Mouse (Mus musculus): ENCODE results near the gene Rpa1.

Gene Rpa1

DNA sequence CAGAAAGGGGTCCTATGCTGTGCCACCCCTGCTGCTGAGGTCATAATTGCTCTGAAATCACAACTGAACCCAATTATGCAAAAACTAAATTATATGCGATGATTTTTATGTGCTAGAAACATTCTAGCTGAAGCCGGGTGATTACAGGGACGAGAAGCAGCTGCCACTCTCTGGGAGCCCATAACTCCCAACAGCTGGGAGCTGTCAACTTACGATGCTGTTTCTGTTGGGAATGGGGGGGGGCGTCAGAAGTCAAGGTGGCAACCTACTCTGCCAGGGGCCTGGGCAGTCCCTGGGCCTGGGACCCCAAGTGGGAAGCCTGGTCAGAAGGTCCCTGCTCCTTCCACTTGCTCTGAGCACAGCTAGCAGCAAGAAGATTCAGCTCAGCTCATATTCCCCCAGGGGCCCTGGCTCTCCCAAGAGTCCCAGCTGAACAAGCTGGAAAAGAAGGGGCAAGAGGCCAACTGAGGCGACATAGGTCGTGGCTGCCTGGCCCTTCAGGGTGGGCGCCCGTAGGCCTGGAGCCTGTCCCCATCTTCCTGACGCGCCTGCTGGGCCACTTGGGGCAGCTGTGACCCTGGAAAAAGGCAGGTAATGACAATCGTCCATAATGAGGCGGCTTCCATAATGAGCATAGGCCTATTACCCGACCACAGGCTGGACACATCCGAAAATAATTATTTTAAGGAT is 84.7 kb downstream of the Rpa1 start:
- peak; percentile 80 for DNase-seq (ENCODE audit: inconsistent ontology term)

DNA sequence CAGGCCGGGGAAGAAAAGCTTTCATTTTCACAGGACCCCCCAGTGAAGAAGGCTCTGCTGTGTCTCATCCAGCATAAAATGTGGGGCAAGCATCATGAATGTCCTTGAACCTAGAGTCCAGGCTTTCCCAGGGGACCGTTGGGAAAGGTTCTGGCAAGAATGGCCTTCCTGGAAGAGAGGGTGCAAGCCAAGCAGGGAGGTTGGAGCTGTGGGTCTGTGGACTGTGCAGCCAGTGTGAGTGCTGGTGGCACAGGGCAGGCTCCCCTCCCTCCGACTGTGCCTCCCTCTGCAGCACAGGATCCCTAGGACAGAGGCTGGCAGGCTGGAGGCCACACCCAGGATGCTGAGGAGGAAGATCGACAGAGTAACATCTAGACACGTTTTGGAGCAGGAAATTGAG is 85.3 kb downstream of the Rpa1 start:
- no peak for DNase-seq (ENCODE audit: inconsistent ontology term)

DNA sequence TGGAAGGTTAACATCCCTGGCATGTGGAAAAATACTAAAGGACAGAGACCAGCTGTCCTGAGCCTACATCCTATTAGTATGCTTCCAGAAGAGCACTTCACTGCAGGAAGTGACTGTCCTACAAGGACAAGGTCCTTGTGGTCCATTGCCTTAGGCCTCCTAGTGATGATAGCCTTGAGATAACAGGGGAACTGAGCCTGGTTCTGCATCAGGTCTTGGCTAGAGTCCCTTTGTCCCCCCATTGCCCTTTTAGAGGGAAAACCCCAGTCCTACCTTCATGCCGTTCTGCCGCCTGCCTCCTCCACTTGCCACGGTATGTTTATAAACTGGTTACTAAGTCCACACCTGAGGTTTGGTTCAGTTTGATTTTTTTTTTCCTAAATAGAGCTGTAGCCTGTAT is 85.9 kb downstream of the Rpa1 start:
- no peak for DNase-seq (ENCODE audit: inconsistent ontology term)

DNA sequence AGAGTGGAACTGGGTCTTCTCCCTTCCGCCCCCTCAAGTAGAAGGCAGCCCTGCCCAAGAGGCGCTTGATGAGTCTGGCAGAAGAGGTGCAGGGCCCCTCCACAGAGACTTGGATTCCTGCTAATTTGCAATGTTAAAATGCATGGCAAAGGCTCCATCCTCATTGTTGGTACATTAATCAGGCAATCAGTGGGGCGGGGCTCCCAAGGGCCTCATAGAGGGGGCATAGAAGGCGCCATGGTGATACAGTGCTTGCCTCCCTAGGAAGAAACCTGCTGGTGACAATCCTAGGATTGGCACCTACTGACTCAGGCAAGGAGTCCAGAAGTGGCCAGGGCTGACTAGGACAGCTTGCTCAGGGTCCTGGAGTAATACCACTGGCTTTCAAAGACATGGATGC is 86.4 kb downstream of the Rpa1 start:
- no peak for DNase-seq (ENCODE audit: inconsistent ontology term)

DNA sequence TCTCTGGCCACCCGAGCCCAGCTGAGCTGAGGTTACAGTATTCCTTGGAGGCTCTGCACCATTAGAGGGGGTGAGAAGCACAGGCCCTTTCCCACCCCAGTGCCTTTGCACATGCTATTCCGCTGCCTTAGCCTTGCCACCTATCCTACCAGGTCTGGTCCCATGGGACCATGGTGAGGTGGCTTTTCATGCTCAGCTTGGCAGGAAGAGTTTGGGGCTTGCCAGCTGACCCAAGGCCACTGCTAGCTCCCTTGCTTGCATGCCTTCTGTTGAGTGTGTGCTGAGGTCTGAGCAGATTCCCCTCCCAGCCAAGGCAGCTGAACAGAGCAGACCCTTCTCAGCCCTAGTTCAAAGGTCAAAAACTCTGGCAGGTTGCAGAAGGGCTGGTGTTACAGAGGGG is 87.1 kb downstream of the Rpa1 start:
- no peak for DNase-seq (ENCODE audit: inconsistent ontology term)

DNA sequence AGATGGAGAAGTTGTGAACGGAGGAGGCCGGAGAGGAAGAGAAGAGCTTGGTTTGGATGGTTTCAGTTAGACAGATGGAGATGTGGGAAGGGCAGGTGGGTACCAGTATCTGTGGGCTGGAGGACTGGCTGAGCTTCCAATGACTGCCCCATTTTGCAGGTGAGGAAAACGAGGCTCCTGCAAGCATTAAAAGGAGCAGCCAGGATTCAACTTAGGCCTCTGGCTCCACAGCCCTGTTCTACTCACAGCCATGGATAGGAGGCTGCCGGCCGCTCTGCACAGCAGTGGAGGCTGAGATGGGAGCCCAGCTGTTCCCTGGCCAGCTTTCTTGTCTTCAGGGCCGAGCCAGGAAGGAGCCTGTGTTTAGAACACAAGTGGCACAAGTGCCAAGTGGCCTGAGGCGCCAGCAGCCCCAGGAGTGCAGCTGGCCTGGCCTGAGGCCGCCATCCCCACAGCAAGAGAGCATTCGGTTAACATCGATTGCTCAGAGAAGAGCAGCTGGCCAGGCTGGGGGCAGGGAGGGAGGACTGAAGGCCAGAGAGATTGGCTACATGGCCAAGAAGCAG is 88.0 kb downstream of the Rpa1 start:
- peak; percentile 59 for DNase-seq (ENCODE audit: inconsistent ontology term)

DNA sequence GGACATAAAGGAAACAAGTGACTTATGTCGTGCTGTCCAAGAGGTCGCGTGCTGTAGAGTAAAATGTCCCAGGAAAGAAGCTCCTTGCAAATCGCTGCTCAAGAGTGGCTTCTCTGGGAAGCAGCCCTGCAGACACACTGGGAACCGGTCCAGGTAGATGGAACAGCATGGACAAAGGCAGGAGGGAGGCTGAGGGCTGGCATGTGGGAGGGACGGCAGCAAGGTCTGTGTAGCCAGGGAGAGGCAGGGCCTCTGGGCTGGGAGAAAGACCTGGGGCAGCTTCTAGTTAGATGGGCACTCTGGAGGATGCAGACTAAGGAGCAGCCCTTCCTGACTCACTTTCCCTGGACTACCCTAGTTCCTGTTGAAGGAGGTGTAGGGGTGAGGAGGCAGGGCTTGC is 88.7 kb downstream of the Rpa1 start:
- no peak for DNase-seq (ENCODE audit: inconsistent ontology term)

DNA sequence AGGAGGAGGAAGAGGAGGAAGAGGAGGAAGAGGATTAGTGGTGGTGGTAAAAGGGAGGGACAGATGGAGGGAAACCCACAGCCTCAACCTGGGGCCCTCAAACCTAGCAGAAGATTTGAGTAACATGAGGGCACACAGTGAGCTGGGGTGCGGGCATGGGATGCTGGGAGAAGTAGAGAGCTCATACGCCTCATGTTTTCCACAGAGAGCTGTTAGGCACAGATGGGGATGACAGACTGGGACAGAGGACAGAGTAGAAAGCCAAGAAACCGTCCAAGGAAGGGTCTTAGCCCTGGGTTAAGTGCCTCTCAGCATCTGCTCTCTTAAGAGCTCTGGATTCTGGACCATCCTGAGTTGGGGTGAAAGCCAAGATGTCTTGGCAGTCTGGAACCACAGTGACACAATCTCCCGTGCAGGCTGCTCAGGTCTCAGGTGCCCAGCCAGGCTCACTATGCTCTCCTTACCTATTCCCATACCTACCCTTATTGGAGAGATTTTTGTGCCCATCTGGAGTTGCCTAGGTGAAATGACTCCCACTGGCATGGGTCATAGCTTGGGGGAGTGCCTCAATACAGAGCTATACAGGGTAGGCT is 91.0 kb downstream of the Rpa1 start:
- DNase-seq (ENCODE audit: inconsistent ontology term): no peak

DNA sequence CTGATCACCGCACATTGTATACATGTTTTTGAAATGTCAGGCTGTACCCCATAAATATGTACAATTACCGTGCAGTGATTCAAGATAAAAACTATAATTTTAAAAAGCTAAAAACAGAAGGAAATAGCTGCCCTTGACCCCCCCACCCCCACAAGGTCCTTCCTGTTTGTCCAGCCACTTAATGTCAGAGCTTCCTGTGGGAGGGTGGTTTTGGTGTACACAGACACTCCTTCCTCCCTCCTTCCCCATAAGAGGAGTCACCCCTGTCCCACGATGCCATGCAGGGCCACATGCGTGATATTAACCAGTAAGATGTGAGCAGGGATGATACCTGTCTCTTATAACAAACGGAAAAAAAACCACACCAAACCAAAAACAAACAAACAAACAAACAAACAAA is 92.8 kb downstream of the Rpa1 start:
- DNase-seq (ENCODE audit: inconsistent ontology term): no peak

DNA sequence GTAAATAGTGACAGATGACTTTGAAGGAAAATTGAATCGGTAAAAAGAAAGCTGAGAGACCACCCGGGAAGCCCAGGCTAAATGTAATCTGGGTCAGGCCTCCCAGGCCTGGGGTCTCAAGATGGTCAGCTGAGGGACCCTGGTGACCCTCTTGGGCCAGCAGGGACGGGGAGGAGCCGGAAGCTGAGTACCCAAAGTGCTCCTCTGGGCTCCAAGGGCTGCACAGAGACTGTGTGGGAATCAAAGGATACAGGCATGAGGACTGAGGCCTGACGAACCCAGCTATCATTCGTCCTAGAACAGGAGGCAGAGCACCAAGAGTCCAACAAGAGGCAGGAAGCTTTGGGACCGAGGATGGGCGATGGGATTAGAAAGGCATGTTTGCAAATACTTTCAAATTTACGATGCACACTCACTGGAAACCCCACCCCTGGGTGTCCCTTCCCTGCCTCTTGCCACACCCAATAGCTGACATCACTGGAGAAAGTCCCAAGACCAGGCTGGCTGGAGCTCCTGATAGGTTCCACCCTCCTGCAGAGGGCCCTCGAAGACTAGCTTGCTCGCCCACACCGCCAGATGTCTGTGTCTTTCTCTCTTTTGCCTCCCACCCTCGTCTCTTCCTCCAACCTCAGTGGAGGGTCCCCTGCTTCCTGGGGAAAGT is 93.7 kb downstream of the Rpa1 start:
- DNase-seq (ENCODE audit: inconsistent ontology term): no peak

DNA sequence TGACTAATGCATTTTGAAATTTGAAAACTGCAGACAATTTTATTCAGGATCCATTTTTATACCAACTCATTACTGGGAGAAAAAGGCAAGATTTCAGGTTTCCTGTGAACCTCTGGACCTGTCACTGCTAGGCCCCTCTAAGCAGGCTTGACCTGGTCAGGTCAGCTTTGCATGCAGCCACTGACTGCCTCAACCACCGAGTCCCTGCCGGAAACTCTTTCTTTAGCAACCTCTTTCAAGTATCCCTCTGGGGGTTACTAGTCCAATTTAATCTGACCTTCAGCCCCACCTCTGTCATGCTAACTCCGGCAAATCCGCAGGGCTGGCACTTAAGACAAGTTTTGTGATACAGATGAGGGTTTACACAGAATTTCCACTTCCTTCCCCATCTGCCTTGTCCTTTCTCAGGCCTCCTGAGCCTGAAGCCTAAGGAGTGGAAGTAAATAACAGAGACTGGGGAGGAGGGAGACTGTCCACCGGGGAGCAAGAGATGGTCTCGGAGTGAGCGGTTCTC is 96.5 kb downstream of the Rpa1 start:
- no peak for DNase-seq (ENCODE audit: inconsistent ontology term)

DNA sequence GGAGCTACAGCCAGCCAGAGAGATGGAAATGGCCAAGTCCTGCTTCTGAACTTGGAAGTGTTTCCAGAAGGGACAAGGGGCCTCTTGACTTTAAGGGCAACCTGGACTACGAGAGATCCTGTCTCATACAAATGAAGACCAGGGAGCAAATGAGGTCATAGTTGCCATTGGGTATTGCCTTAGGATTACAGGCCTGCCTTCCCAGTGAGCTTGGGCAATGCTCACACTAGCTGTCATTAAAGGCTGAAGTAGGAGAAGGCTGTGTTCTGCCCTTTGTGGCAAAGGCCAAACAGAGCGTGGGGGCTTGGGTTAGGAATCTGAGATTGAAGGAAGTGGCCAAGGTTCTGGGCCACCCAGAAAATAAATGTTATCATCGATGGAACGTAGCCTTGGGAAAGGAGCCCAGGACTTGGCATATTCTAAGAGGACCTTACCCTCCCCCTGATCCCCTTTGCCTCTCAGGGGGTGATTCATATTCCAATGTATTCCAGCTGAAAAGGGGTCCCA is 97.1 kb downstream of the Rpa1 start:
- DNase-seq (ENCODE audit: inconsistent ontology term): no peak

DNA sequence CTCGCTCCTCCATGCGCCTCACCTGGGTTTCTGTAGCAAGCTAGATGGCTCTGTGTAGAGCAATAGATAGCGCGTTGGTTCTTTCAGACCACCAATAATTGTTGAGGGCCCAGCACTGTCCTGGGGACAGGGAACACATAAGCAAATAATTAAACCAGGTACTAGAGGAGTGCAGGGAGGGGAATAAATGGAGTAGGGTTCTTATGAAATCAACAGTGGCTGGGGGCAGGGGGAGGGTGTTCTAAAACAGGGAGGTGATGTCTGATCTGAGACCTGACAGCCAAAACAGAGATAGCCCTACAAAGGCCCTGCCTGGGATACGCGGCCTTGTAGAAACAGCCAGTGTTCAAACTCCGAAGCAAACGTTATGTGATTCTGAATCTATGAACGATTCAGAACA is 98.5 kb downstream of the Rpa1 start:
- no peak for DNase-seq (ENCODE audit: inconsistent ontology term)

Measured in Muller cell, postnatal 12 days (primary cell).